Mouse (Mus musculus): ENCODE results near the gene Palb2.

Palb2 gene

GRCm38 (mm10) chr7:122132497-122133337 is at the start of gene Palb2, which contains the start of gene Dctn5:
Gene Palb2 (minus strand): TSS chr7:122132985.
Gene Dctn5 (plus strand): TSS chr7:122133041.
- DNase-seq (ENCODE audit: low spot score in 2 of 2), result peak; percentile 98

- DNase-seq (ENCODE audit: low spot score in 2 of 2), result no peak
These were observed 47.9 kb upstream of the Palb2 start for GRCm38 (mm10) chr7:122180720-122181119.

- DNase-seq (ENCODE audit: low spot score in 2 of 2), result no peak
These were observed 38.8 kb upstream of the Palb2 start for GRCm38 (mm10) chr7:122171613-122172012.

GRCm38 (mm10) chr7:122170705-122171104 is 37.9 kb upstream of the Palb2 start:
- no peak for DNase-seq (ENCODE audit: low spot score in 2 of 2)

GRCm38 (mm10) chr7:122167203-122167602 is 34.4 kb upstream of the Palb2 start:
- no peak for DNase-seq (ENCODE audit: low spot score in 2 of 2)

- no peak for DNase-seq (ENCODE audit: low spot score in 2 of 2)
These were observed 31.0 kb upstream of the Palb2 start for GRCm38 (mm10) chr7:122163766-122164165.

GRCm38 (mm10) chr7:122160037-122160436 is 27.3 kb upstream of the Palb2 start:
- DNase-seq (ENCODE audit: low spot score in 2 of 2), result no peak

- DNase-seq (ENCODE audit: low spot score in 2 of 2), result peak; percentile 65 to 81
These were observed 26.4 kb upstream of the Palb2 start, which contains the start of gene Plk1 for GRCm38 (mm10) chr7:122158915-122159902. Gene Plk1 (plus strand): TSS chr7:122159439.

GRCm38 (mm10) chr7:122158488-122158887 is 25.7 kb upstream of the Palb2 start:
- DNase-seq (ENCODE audit: low spot score in 2 of 2), result no peak

GRCm38 (mm10) chr7:122152473-122152872 is 19.7 kb upstream of the Palb2 start:
- DNase-seq (ENCODE audit: low spot score in 2 of 2), result no peak

- no peak for DNase-seq (ENCODE audit: low spot score in 2 of 2)
These were observed 8.2 kb upstream of the Palb2 start for GRCm38 (mm10) chr7:122140991-122141390.

GRCm38 (mm10) chr7:122138190-122138589 is 5.4 kb upstream of the Palb2 start:
- no peak for DNase-seq (ENCODE audit: low spot score in 2 of 2)

GRCm38 (mm10) chr7:122137071-122137470 is 4.3 kb upstream of the Palb2 start:
- DNase-seq (ENCODE audit: low spot score in 2 of 2), result no peak

- DNase-seq (ENCODE audit: low spot score in 2 of 2), result no peak
These were observed 2.3 kb upstream of the Palb2 start for GRCm38 (mm10) chr7:122135070-122135469.

GRCm38 (mm10) chr7:122133338-122133625 is 497 bp upstream of the Palb2 start:
- no peak for DNase-seq (ENCODE audit: low spot score in 2 of 2)

- no peak for DNase-seq (ENCODE audit: low spot score in 2 of 2)
These were observed 951 bp downstream of the Palb2 start for GRCm38 (mm10) chr7:122131834-122132233.

GRCm38 (mm10) chr7:122126946-122127345 is 5.8 kb downstream of the Palb2 start:
- DNase-seq (ENCODE audit: low spot score in 2 of 2), result no peak

GRCm38 (mm10) chr7:122125636-122126035 is 7.1 kb downstream of the Palb2 start:
- DNase-seq (ENCODE audit: low spot score in 2 of 2), result no peak

- no peak for DNase-seq (ENCODE audit: low spot score in 2 of 2)
These were observed 9.3 kb downstream of the Palb2 start for GRCm38 (mm10) chr7:122123518-122123917.

GRCm38 (mm10) chr7:122108206-122108605 is 24.6 kb downstream of the Palb2 start:
- DNase-seq (ENCODE audit: low spot score in 2 of 2), result no peak

GRCm38 (mm10) chr7:122101747-122102244 is 31.0 kb downstream of the Palb2 start, which contains the start of gene Ndufab1:
Gene Ndufab1 (minus strand): TSS chr7:122101886.
- DNase-seq (ENCODE audit: low spot score in 2 of 2), result peak; percentile 70 to 82

All from urinary bladder, postnatal 36 days (tissue).